In genomic region chr11:43483122-43483792, GRCm38 (mm10) we compare ENCODE assay signal across 11 mouse cellular contexts. TPM values are rescaled to one million over a fixed set of nuclear protein-coding genes. Genes with fewer than 3 reads are reported as not detected.
DNase-seq lines count a peak whose midpoint lies in the region; ATAC-seq and TF ChIP-seq lines count a peak whose summit lies in the region.
"Had no signal": no experiment of that assay in that cellular context is flagged by ENCODE, and none has a peak within 500 bp of the region (broad histone marks: within the 10 kb centered on the region; RNA-seq: fewer than 3 reads in every experiment).

No protein-coding gene starts in this region.

- no peak for ATAC-seq in hindbrain, embryonic 15.5 days (ENCODE audit: low FRiP score, low read depth)
- ATAC-seq in hindbrain, embryonic 11.5 days (ENCODE audit: low FRiP score): no peak
- ATAC-seq in embryonic facial prominence, embryonic 15.5 days (ENCODE audit: insufficient number of reproducible peaks, low FRiP score, low TSS enrichment, low read depth): peak; percentile 55
- ATAC-seq in lung, postnatal 0 days: peak; percentile 65
- ATAC-seq in midbrain, postnatal 0 days (ENCODE audit: low FRiP score): no peak

- H3K4me2 ChIP-seq in hindbrain, embryonic 15.5 days: no peak overlapping the region
- no peak overlapping the region for H3K4me2 ChIP-seq in hindbrain, embryonic 11.5 days (replicated peaks; ENCODE audit: low read depth, low read length)
- H3K4me2 ChIP-seq in embryonic facial prominence, embryonic 15.5 days (replicated peaks): no peak overlapping the region
- no peak overlapping the region for H3K4me2 ChIP-seq in lung, postnatal 0 days (replicated peaks; ENCODE audit: low read depth, low read length)
- H3K4me2 ChIP-seq in midbrain, postnatal 0 days (ENCODE audit: low read depth, low read length, poor library complexity, severe bottlenecking): no peak overlapping the region

- DNase-seq in hindbrain, embryonic 11.5 days (ENCODE audit: low spot score): no peak
- peak; percentile 52 for DNase-seq in heart, postnatal 25 days (ENCODE audit: low spot score)
- peak; percentile 53 for DNase-seq in lung, postnatal 0 days (ENCODE audit: low spot score)
- DNase-seq in cerebellum, adult 11-12 months: no peak
- no peak for DNase-seq in midbrain, postnatal 0 days (ENCODE audit: low spot score)
- no peak for DNase-seq in layer of hippocampus, postnatal 10 days (ENCODE audit: low spot score in 2 of 2)
- DNase-seq: thymus, postnatal 4 days had no signal

- H3K4me1 ChIP-seq in hindbrain, embryonic 15.5 days (replicated peaks): peaks cover 9% of the 10 kb centered on the region; the same call in 1 of the 2 replicates
- no peaks in the 10 kb centered on the region for H3K4me1 ChIP-seq in hindbrain, embryonic 11.5 days (replicated peaks; ENCODE audit: control insufficient read depth, insufficient read depth, low read length)
- H3K4me1 ChIP-seq in embryonic facial prominence, embryonic 15.5 days: peaks cover 53% of the 10 kb centered on the region
- peaks cover 8% of the 10 kb centered on the region; the same call in 1 of the 2 replicates for H3K4me1 ChIP-seq in lung, postnatal 0 days (ENCODE audit: insufficient read depth, low read depth, low read length)
- no peaks in the 10 kb centered on the region for H3K4me1 ChIP-seq in midbrain, postnatal 0 days (ENCODE audit: insufficient read depth, low read length)

- TF ChIP-seq EP300 in lung, postnatal 0 days (IDR thresholded peaks at IDR 0.05): no peak

- TF ChIP-seq CTCF in lung, postnatal 0 days (IDR thresholded peaks at IDR 0.05): no peak
- TF ChIP-seq CTCF in midbrain, postnatal 0 days (IDR thresholded peaks at IDR 0.05): no peak

- H3K9me3 ChIP-seq in hindbrain, embryonic 15.5 days: no peaks in the 10 kb centered on the region
- H3K9me3 ChIP-seq in hindbrain, embryonic 11.5 days (ENCODE audit: control insufficient read depth, low read length): no peaks in the 10 kb centered on the region
- no peaks in the 10 kb centered on the region for H3K9me3 ChIP-seq in embryonic facial prominence, embryonic 15.5 days (replicated peaks)
- no peaks in the 10 kb centered on the region for H3K9me3 ChIP-seq in lung, postnatal 0 days (ENCODE audit: low read length)
- H3K9me3 ChIP-seq in midbrain, postnatal 0 days (ENCODE audit: low read length): no peaks in the 10 kb centered on the region

- H3K27me3 ChIP-seq in hindbrain, embryonic 15.5 days: no peaks in the 10 kb centered on the region
- no peaks in the 10 kb centered on the region for H3K27me3 ChIP-seq in hindbrain, embryonic 11.5 days (ENCODE audit: control insufficient read depth, insufficient read depth, low read length)
- no peaks in the 10 kb centered on the region for H3K27me3 ChIP-seq in embryonic facial prominence, embryonic 15.5 days
- no peaks in the 10 kb centered on the region for H3K27me3 ChIP-seq in lung, postnatal 0 days (replicated peaks; ENCODE audit: insufficient read depth, low read length)
- no peaks in the 10 kb centered on the region for H3K27me3 ChIP-seq in midbrain, postnatal 0 days (ENCODE audit: insufficient read depth, low read length)

- WGBS in hindbrain, embryonic 15.5 days: 48% methylated on average over 6 of the region's 6 CpGs
- 40% methylated on average over 6 of the region's 6 CpGs for WGBS in hindbrain, embryonic 11.5 days
- WGBS in embryonic facial prominence, embryonic 15.5 days: 35% methylated on average over 6 of the region's 6 CpGs
- 35% methylated on average over 6 of the region's 6 CpGs for WGBS in lung, postnatal 0 days
- WGBS in midbrain, postnatal 0 days: 73% methylated on average over 6 of the region's 6 CpGs

- H3K27ac ChIP-seq in hindbrain, embryonic 15.5 days (replicated peaks): peak overlapping the region; percentile 43; the same call in 1 of the 2 replicates
- no peak overlapping the region for H3K27ac ChIP-seq in hindbrain, embryonic 11.5 days (ENCODE audit: low read depth, low read length)
- H3K27ac ChIP-seq in embryonic facial prominence, embryonic 15.5 days (replicated peaks): peak overlapping the region; percentile 88
- H3K27ac ChIP-seq in lung, postnatal 0 days (ENCODE audit: low read length): no peak overlapping the region
- no peak overlapping the region; the same call in none of the 2 replicates for H3K27ac ChIP-seq in midbrain, postnatal 0 days (ENCODE audit: low read depth, low read length)

- no peak overlapping the region for H3K4me3 ChIP-seq in hindbrain, embryonic 15.5 days
- H3K4me3 ChIP-seq in hindbrain, embryonic 11.5 days (ENCODE audit: low read depth, low read length): no peak overlapping the region
- H3K4me3 ChIP-seq in embryonic facial prominence, embryonic 15.5 days (replicated peaks): no peak overlapping the region
- no peak overlapping the region for H3K4me3 ChIP-seq in lung, postnatal 0 days (ENCODE audit: low read depth, low read length)
- no peak overlapping the region for H3K4me3 ChIP-seq in midbrain, postnatal 0 days (ENCODE audit: low read depth, low read length)

- no peaks in the 10 kb centered on the region for H3K36me3 ChIP-seq in hindbrain, embryonic 15.5 days
- H3K36me3 ChIP-seq in hindbrain, embryonic 11.5 days (ENCODE audit: control insufficient read depth, insufficient read depth, low read length): no peaks in the 10 kb centered on the region
- H3K36me3 ChIP-seq in embryonic facial prominence, embryonic 15.5 days: no peaks in the 10 kb centered on the region
- no peaks in the 10 kb centered on the region for H3K36me3 ChIP-seq in lung, postnatal 0 days (ENCODE audit: insufficient read depth, low read length)
- H3K36me3 ChIP-seq in midbrain, postnatal 0 days (ENCODE audit: insufficient read depth, low read length): no peaks in the 10 kb centered on the region

- intact Hi-C loops in heart, postnatal 25 days (cut with DNase I): no loop called here

- H3K9ac ChIP-seq in hindbrain, embryonic 15.5 days: no peak overlapping the region
- H3K9ac ChIP-seq in hindbrain, embryonic 11.5 days (ENCODE audit: low read depth, low read length): no peak overlapping the region
- H3K9ac ChIP-seq in embryonic facial prominence, embryonic 15.5 days: no peak overlapping the region
- no peak overlapping the region for H3K9ac ChIP-seq in lung, postnatal 0 days (replicated peaks; ENCODE audit: low read depth)
- H3K9ac ChIP-seq in midbrain, postnatal 0 days (replicated peaks; ENCODE audit: low read length, poor library complexity, severe bottlenecking): no peak overlapping the region

RNA-seq across cellular contexts. Expression of gene C1qtnf2, which starts 9.2 kb away (rescaled TPM):
- polyA plus RNA-seq in hindbrain, embryonic 15.5 days (2015; fragmentation: Nextera tagmentation; extraction: Ambion mirVana): 13.6 and 15.6 TPM in 2 replicates
- 3.2 and 3.3 TPM in 2 replicates for polyA plus RNA-seq in hindbrain, embryonic 11.5 days (2014; fragmentation: Nextera tagmentation; extraction: Ambion mirVana)
- 30.4 and 38.4 TPM in 2 replicates for polyA plus RNA-seq in embryonic facial prominence, embryonic 15.5 days (2015; fragmentation: Nextera tagmentation; extraction: Ambion mirVana)
- total RNA-seq in heart, postnatal 25 days (2021): 1 to 10 TPM; 6.7 to 6.9 TPM
- 9.2 and 10.2 TPM in 2 replicates for polyA plus RNA-seq in lung, postnatal 0 days (2015; fragmentation: Nextera tagmentation; extraction: Ambion mirVana)
- 15.0 and 15.9 TPM in 2 replicates for total RNA-seq in midbrain, postnatal 0 days (2014; rRNA removed)
- polyA plus RNA-seq in midbrain, postnatal 0 days (2015; fragmentation: Nextera tagmentation; extraction: Ambion mirVana): 21.4 and 22.4 TPM in 2 replicates
- 1 to 10 TPM; 6.8 to 7.4 TPM for total RNA-seq in layer of hippocampus, postnatal 10 days (2021)
- total RNA-seq: hematopoietic stem cell, adult 5-6 weeks; monocyte, adult 5-6 weeks had no signal

RNA-seq across cellular contexts. Expression of gene Ccnjl, which starts 45.3 kb away (rescaled TPM):
- polyA plus RNA-seq in hindbrain, embryonic 15.5 days (2015; fragmentation: Nextera tagmentation; extraction: Ambion mirVana): 12.3 and 13.2 TPM in 2 replicates
- 34.2 and 37.7 TPM in 2 replicates for polyA plus RNA-seq in hindbrain, embryonic 11.5 days (2014; fragmentation: Nextera tagmentation; extraction: Ambion mirVana)
- polyA plus RNA-seq in embryonic facial prominence, embryonic 15.5 days (2015; fragmentation: Nextera tagmentation; extraction: Ambion mirVana): 10.9 and 12.0 TPM in 2 replicates
- 1 to 10 TPM; 2.3 to 3.5 TPM for total RNA-seq in heart, postnatal 25 days (2021)
- 6.5 and 9.4 TPM in 2 replicates for polyA plus RNA-seq in lung, postnatal 0 days (2015; fragmentation: Nextera tagmentation; extraction: Ambion mirVana)
- 2.2 and 4.4 TPM in 2 replicates for total RNA-seq in midbrain, postnatal 0 days (2014; rRNA removed)
- polyA plus RNA-seq in midbrain, postnatal 0 days (2015; fragmentation: Nextera tagmentation; extraction: Ambion mirVana): 3.1 and 3.2 TPM in 2 replicates
- total RNA-seq in layer of hippocampus, postnatal 10 days (2021): 10 to 100 TPM in 1 of 2 experiments, 1 to 10 TPM in 1; 8.8 to 10.1 TPM
- total RNA-seq: monocyte, adult 5-6 weeks had no signal

RNA-seq across cellular contexts. Expression of gene Slu7, which starts 49.7 kb away (rescaled TPM):
- polyA plus RNA-seq in hindbrain, embryonic 15.5 days (2015; fragmentation: Nextera tagmentation; extraction: Ambion mirVana): 54.7 and 59.2 TPM in 2 replicates
- polyA plus RNA-seq in hindbrain, embryonic 11.5 days (2014; fragmentation: Nextera tagmentation; extraction: Ambion mirVana): 69.7 and 73.6 TPM in 2 replicates
- polyA plus RNA-seq in embryonic facial prominence, embryonic 15.5 days (2015; fragmentation: Nextera tagmentation; extraction: Ambion mirVana): 56.9 and 58.5 TPM in 2 replicates
- 10 to 100 TPM; 26.2 to 27.0 TPM for total RNA-seq in heart, postnatal 25 days (2021)
- 52.8 and 56.0 TPM in 2 replicates for polyA plus RNA-seq in lung, postnatal 0 days (2015; fragmentation: Nextera tagmentation; extraction: Ambion mirVana)
- total RNA-seq in midbrain, postnatal 0 days (2014; rRNA removed): 16.5 and 21.3 TPM in 2 replicates
- 55.4 and 58.3 TPM in 2 replicates for polyA plus RNA-seq in midbrain, postnatal 0 days (2015; fragmentation: Nextera tagmentation; extraction: Ambion mirVana)
- 10 to 100 TPM; 39.4 to 43.8 TPM for total RNA-seq in layer of hippocampus, postnatal 10 days (2021)

RNA-seq across cellular contexts. Expression of gene Pttg1, which starts 57.2 kb away (rescaled TPM):
- polyA plus RNA-seq in hindbrain, embryonic 15.5 days (2015; fragmentation: Nextera tagmentation; extraction: Ambion mirVana): 48.2 and 52.0 TPM in 2 replicates
- polyA plus RNA-seq in hindbrain, embryonic 11.5 days (2014; fragmentation: Nextera tagmentation; extraction: Ambion mirVana): 92.8 and 99.4 TPM in 2 replicates
- 76.3 and 83.4 TPM in 2 replicates for polyA plus RNA-seq in embryonic facial prominence, embryonic 15.5 days (2015; fragmentation: Nextera tagmentation; extraction: Ambion mirVana)
- total RNA-seq in heart, postnatal 25 days (2021): 10 to 100 TPM; 64.3 to 73.1 TPM
- polyA plus RNA-seq in lung, postnatal 0 days (2015; fragmentation: Nextera tagmentation; extraction: Ambion mirVana): 124 and 130 TPM in 2 replicates
- 51.9 TPM in 2 replicates for total RNA-seq in midbrain, postnatal 0 days (2014; rRNA removed)
- 74.3 and 79.3 TPM in 2 replicates for polyA plus RNA-seq in midbrain, postnatal 0 days (2015; fragmentation: Nextera tagmentation; extraction: Ambion mirVana)
- 10 to 100 TPM; 21.3 to 23.2 TPM for total RNA-seq in layer of hippocampus, postnatal 10 days (2021)

Comparison
In these comparisons a context has a peak if more than half of its experiments do, and no peak if none do; other contexts are left out.
1. H3K27ac ChIP-seq: peak in hindbrain, embryonic 15.5 days (single experiment) and embryonic facial prominence, embryonic 15.5 days (single experiment); none in hindbrain, embryonic 11.5 days (single experiment), lung, postnatal 0 days (single experiment) and midbrain, postnatal 0 days (single experiment).
2. ATAC-seq: peak in embryonic facial prominence, embryonic 15.5 days (single experiment) and lung, postnatal 0 days (single experiment); none in hindbrain, embryonic 15.5 days (single experiment), hindbrain, embryonic 11.5 days (single experiment) and midbrain, postnatal 0 days (single experiment).
3. DNase-seq: peak in heart, postnatal 25 days (single experiment) and lung, postnatal 0 days (single experiment); none in hindbrain, embryonic 11.5 days (single experiment), cerebellum, adult 11-12 months (single experiment), midbrain, postnatal 0 days (single experiment) and layer of hippocampus, postnatal 10 days (0 of 2).